Mouse (Mus musculus): ENCODE measurements around the gene Flt3l. TPM values are rescaled to one million over a fixed set of nuclear protein-coding genes. Genes with fewer than 3 reads are reported as not detected.
A peak's percentile ranks its signal among the peaks of the same experiment; 100 is the strongest.
"Not testable (repeated sequence)": the region's sequence is repeated elsewhere in the genome, so short reads cannot be mapped to it uniquely, and the experiment has no call there.

Gene Flt3l
- polyA plus RNA-seq, 1 experiment from 2014 or later, result 1.3 TPM

GRCm38 (mm10) chr7:45097479-45097878, 38.8 kb downstream of the Flt3l start:
- DNase-seq (ENCODE audit: low spot score) (no peak), ATAC-seq (no peak)
- 41% methylated on average over 6 of the region's 6 CpGs for WGBS
- no peak overlapping the region for H3K4me2 ChIP-seq (ENCODE audit: low read length)
- H3K9ac ChIP-seq (ENCODE audit: low read length), result no peak overlapping the region
- H3K4me3 ChIP-seq (ENCODE audit: low read depth, low read length), result no peak overlapping the region
- no peak overlapping the region for H3K27ac ChIP-seq (ENCODE audit: low read depth, low read length)
- H3K36me3 ChIP-seq (ENCODE audit: control insufficient read depth, insufficient read depth, low read length), result no peaks in the 10 kb centered on the region
- H3K9me3 ChIP-seq (replicated peaks; ENCODE audit: control insufficient read depth, low read length), result no peaks in the 10 kb centered on the region
- no peaks in the 10 kb centered on the region for H3K4me1 ChIP-seq (ENCODE audit: control insufficient read depth, insufficient read depth, low read length)
- H3K27me3 ChIP-seq (replicated peaks; ENCODE audit: control insufficient read depth, insufficient read depth, low read length), result no peaks in the 10 kb centered on the region

GRCm38 (mm10) chr7:45095965-45096364, 40.3 kb downstream of the Flt3l start:
- not testable (repeated sequence) for H3K9me3 ChIP-seq (replicated peaks; ENCODE audit: control insufficient read depth, low read length); H3K4me1 ChIP-seq (ENCODE audit: control insufficient read depth, insufficient read depth, low read length); H3K36me3 ChIP-seq (ENCODE audit: control insufficient read depth, insufficient read depth, low read length); DNase-seq (ENCODE audit: low spot score); H3K27ac ChIP-seq (ENCODE audit: low read depth, low read length); ATAC-seq; H3K4me2 ChIP-seq (ENCODE audit: low read length); H3K4me3 ChIP-seq (ENCODE audit: low read depth, low read length); H3K27me3 ChIP-seq (replicated peaks; ENCODE audit: control insufficient read depth, insufficient read depth, low read length); H3K9ac ChIP-seq (ENCODE audit: low read length)
- WGBS, result 91% methylated on average over 14 of the region's 14 CpGs

- Histone ChIP-seq H3K27me3 (replicated peaks; ENCODE audit: control insufficient read depth, insufficient read depth, low read length) (no peaks in the 10 kb centered on the region), H3K36me3 (ENCODE audit: control insufficient read depth, insufficient read depth, low read length) (no peaks in the 10 kb centered on the region), H3K4me2 (ENCODE audit: low read length) (no peak overlapping the region), H3K27ac (ENCODE audit: low read depth, low read length) (no peak overlapping the region), H3K4me3 (ENCODE audit: low read depth, low read length) (no peak overlapping the region), H3K9me3 (replicated peaks; ENCODE audit: control insufficient read depth, low read length) (no peaks in the 10 kb centered on the region), H3K9ac (ENCODE audit: low read length) (no peak overlapping the region), H3K4me1 (ENCODE audit: control insufficient read depth, insufficient read depth, low read length) (peaks cover 8% of the 10 kb centered on the region; the same call in 1 of the 2 replicates)
- ATAC-seq (no peak), DNase-seq (ENCODE audit: low spot score) (no peak)
- 84% methylated on average over 6 of the region's 6 CpGs for WGBS
Observed at GRCm38 (mm10) chr7:45095367-45095766, 40.9 kb downstream of the Flt3l start.

GRCm38 (mm10) chr7:45094121-45094520, 42.1 kb downstream of the Flt3l start:
- Histone ChIP-seq H3K4me2 (ENCODE audit: low read length) (no peak overlapping the region), H3K4me3 (ENCODE audit: low read depth, low read length) (no peak overlapping the region), H3K4me1 (ENCODE audit: control insufficient read depth, insufficient read depth, low read length) (peaks cover 8% of the 10 kb centered on the region; the same call in 1 of the 2 replicates), H3K27me3 (replicated peaks; ENCODE audit: control insufficient read depth, insufficient read depth, low read length) (no peaks in the 10 kb centered on the region), H3K27ac (ENCODE audit: low read depth, low read length) (no peak overlapping the region), H3K36me3 (ENCODE audit: control insufficient read depth, insufficient read depth, low read length) (no peaks in the 10 kb centered on the region), H3K9me3 (replicated peaks; ENCODE audit: control insufficient read depth, low read length) (no peaks in the 10 kb centered on the region), H3K9ac (ENCODE audit: low read length) (no peak overlapping the region)
- 82% methylated on average over 7 of the region's 7 CpGs for WGBS
- DNase-seq (ENCODE audit: low spot score) (no peak), ATAC-seq (no peak)

- no peak overlapping the region for H3K9ac ChIP-seq (ENCODE audit: low read length)
- H3K9me3 ChIP-seq (replicated peaks; ENCODE audit: control insufficient read depth, low read length), result no peaks in the 10 kb centered on the region
- WGBS, result 35% methylated on average over 18 of the region's 18 CpGs
- no peaks in the 10 kb centered on the region for H3K27me3 ChIP-seq (replicated peaks; ENCODE audit: control insufficient read depth, insufficient read depth, low read length)
- ATAC-seq (no peak), DNase-seq (ENCODE audit: low spot score) (no peak)
- no peaks in the 10 kb centered on the region for H3K36me3 ChIP-seq (ENCODE audit: control insufficient read depth, insufficient read depth, low read length)
- H3K4me3 ChIP-seq (ENCODE audit: low read depth, low read length), result no peak overlapping the region
- H3K4me2 ChIP-seq (ENCODE audit: low read length), result no peak overlapping the region
- H3K27ac ChIP-seq (ENCODE audit: low read depth, low read length), result no peak overlapping the region
- H3K4me1 ChIP-seq (ENCODE audit: control insufficient read depth, insufficient read depth, low read length), result peaks cover 8% of the 10 kb centered on the region; the same call in 1 of the 2 replicates
Observed at GRCm38 (mm10) chr7:45093516-45093905, 42.7 kb downstream of the Flt3l start.

GRCm38 (mm10) chr7:45092828-45093515, 43.3 kb downstream of the Flt3l start:
- H3K4me1 ChIP-seq (ENCODE audit: control insufficient read depth, insufficient read depth, low read length), result peaks cover 8% of the 10 kb centered on the region; the same call in 1 of the 2 replicates
- no peak for ATAC-seq
- H3K4me3 ChIP-seq (ENCODE audit: low read depth, low read length), result no peak overlapping the region
- WGBS, result 68% methylated on average over 12 of the region's 12 CpGs
- no peaks in the 10 kb centered on the region for H3K36me3 ChIP-seq (ENCODE audit: control insufficient read depth, insufficient read depth, low read length)
- H3K9me3 ChIP-seq (replicated peaks; ENCODE audit: control insufficient read depth, low read length), result no peaks in the 10 kb centered on the region
- no peak overlapping the region for H3K9ac ChIP-seq (ENCODE audit: low read length)
- no peak overlapping the region for H3K27ac ChIP-seq (ENCODE audit: low read depth, low read length)
- no peak for DNase-seq (ENCODE audit: low spot score)
- no peaks in the 10 kb centered on the region for H3K27me3 ChIP-seq (replicated peaks; ENCODE audit: control insufficient read depth, insufficient read depth, low read length)
- no peak overlapping the region for H3K4me2 ChIP-seq (ENCODE audit: low read length)

GRCm38 (mm10) chr7:45092048-45092447, 44.2 kb downstream of the Flt3l start, which contains the start of gene Rcn3:
TSS of gene Rcn3 (minus strand) at chr7:45092221.
- ATAC-seq, result peak; percentile 96
- Histone ChIP-seq H3K9me3 (replicated peaks; ENCODE audit: control insufficient read depth, low read length) (no peaks in the 10 kb centered on the region), H3K9ac (ENCODE audit: low read length) (peak within 1 kb of the TSS; percentile 57), H3K4me1 (ENCODE audit: control insufficient read depth, insufficient read depth, low read length) (peaks cover 8% of the 10 kb centered on the region; the same call in 1 of the 2 replicates), H3K27ac (ENCODE audit: low read depth, low read length) (no peak within 1 kb of the TSS), H3K4me2 (ENCODE audit: low read length) (peak within 1 kb of the TSS; percentile 60), H3K4me3 (ENCODE audit: low read depth, low read length) (peak within 1 kb of the TSS; percentile 31), H3K36me3 (ENCODE audit: control insufficient read depth, insufficient read depth, low read length) (0 out of 2 replicates have a peak, but pooled peaks cover under 1% of the 10 kb centered on the region), H3K27me3 (replicated peaks; ENCODE audit: control insufficient read depth, insufficient read depth, low read length) (no peaks in the 10 kb centered on the region)
- DNase-seq (ENCODE audit: low spot score), result peak; percentile 95
- WGBS, result under 1% methylated on average over 16 of the region's 16 CpGs

GRCm38 (mm10) chr7:45091001-45091990, 44.9 kb downstream of the Flt3l start:
- Histone ChIP-seq H3K27me3 (replicated peaks; ENCODE audit: control insufficient read depth, insufficient read depth, low read length) (no peaks in the 10 kb centered on the region), H3K4me1 (ENCODE audit: control insufficient read depth, insufficient read depth, low read length) (peaks cover 8% of the 10 kb centered on the region; the same call in 1 of the 2 replicates), H3K4me3 (ENCODE audit: low read depth, low read length) (peak overlapping the region; percentile 31), H3K36me3 (ENCODE audit: control insufficient read depth, insufficient read depth, low read length) (peaks cover 6% of the 10 kb centered on the region; the same call in 1 of the 2 replicates), H3K9ac (ENCODE audit: low read length) (peak overlapping the region; percentile 57), H3K4me2 (ENCODE audit: low read length) (peak overlapping the region; percentile 60), H3K27ac (ENCODE audit: low read depth, low read length) (no peak overlapping the region), H3K9me3 (replicated peaks; ENCODE audit: control insufficient read depth, low read length) (no peaks in the 10 kb centered on the region)
- ATAC-seq, result peak; percentile 63
- no peak for DNase-seq (ENCODE audit: low spot score)
- WGBS, result 14% methylated on average over 35 of the region's 35 CpGs

Data from forebrain, embryonic 14.5 days (tissue).